Mouse (Mus musculus) thymus, adult 2 months (tissue): ENCODE data around the gene Ubr4. TPM values are rescaled to one million over a fixed set of nuclear protein-coding genes. Genes with fewer than 3 reads are reported as not detected.
A peak's percentile ranks its signal among the peaks of the same experiment; 100 is the strongest.

ENCODE experiments used
- DNase-seq: peaks from one replicate; pipeline ENCODE4 v3.0.0; 2021
- H3K27ac ChIP-seq: fragments of 200-500 bp; 2 replicates; pipeline ENCODE4 v1.5.1; 2012; ENCODE audit warnings: low read length, control low read depth; ENCODE audit not compliant: control insufficient read depth, insufficient read depth
- H3K27me3 ChIP-seq: fragments of 200-500 bp; 2 replicates; pipeline ENCODE4 v1.6.1; 2012; ENCODE audit warnings: mild to moderate bottlenecking, low read length, moderate library complexity, mixed read lengths; ENCODE audit not compliant: control insufficient read depth, insufficient read depth
- H3K36me3 ChIP-seq: fragments of 200-500 bp; 2 replicates; pipeline ENCODE4 v1.6.1; 2012; ENCODE audit warnings: mild to moderate bottlenecking, low read length, moderate library complexity; ENCODE audit not compliant: control insufficient read depth, insufficient read depth
- H3K4me1 ChIP-seq: fragments of 200-500 bp; replicated peaks from 2 replicates; pipeline ENCODE4 v1.6.1; 2012; ENCODE audit warnings: low read length; ENCODE audit not compliant: control insufficient read depth, insufficient read depth
- H3K4me3 ChIP-seq: fragments of 200-500 bp; 2 replicates; pipeline ENCODE4 v1.5.1; 2012; ENCODE audit warnings: mild to moderate bottlenecking, low read length, control low read depth, moderate library complexity; ENCODE audit not compliant: control insufficient read depth, insufficient read depth
- CTCF ChIP-seq: fragments of 200-500 bp; IDR thresholded peaks from 2 replicates; pipeline ENCODE4 v1.5.1; 2012; ENCODE audit warnings: mild to moderate bottlenecking, control low read depth, low read length, moderate library complexity, borderline replicate concordance; ENCODE audit not compliant: control insufficient read depth, poor library complexity, insufficient read depth; ENCODE audit errors: extremely low read depth
- POLR2A ChIP-seq: fragments of 200-500 bp; IDR thresholded peaks from 2 replicates; pipeline ENCODE4 v1.6.1; 2012; ENCODE audit warnings: mild to moderate bottlenecking, low read length, control low read depth, moderate library complexity; ENCODE audit not compliant: control insufficient read depth, poor library complexity, insufficient read depth; ENCODE audit errors: extremely low read depth
- whole genome bisulfite sequencing: fragments of 180-500 bp; shearing (Covaris S2); methylation state at CpG from one replicate; pipeline ENCODE4 v1.1.7; 2018; 5-methylcytosine and 5-hydroxymethylcytosine counted together
- polyA plus RNA-seq: library from polyadenylated mRNA; depleted of rRNA; stranded (reverse); fragments of >200 nt; gene quantifications from 2 replicates; pipeline ENCODE4 v1.2.3, GENCODE M21; 2012

The Ubr4 gene
- polyA plus RNA-seq, 1 experiment: 301 TPM

DNA sequence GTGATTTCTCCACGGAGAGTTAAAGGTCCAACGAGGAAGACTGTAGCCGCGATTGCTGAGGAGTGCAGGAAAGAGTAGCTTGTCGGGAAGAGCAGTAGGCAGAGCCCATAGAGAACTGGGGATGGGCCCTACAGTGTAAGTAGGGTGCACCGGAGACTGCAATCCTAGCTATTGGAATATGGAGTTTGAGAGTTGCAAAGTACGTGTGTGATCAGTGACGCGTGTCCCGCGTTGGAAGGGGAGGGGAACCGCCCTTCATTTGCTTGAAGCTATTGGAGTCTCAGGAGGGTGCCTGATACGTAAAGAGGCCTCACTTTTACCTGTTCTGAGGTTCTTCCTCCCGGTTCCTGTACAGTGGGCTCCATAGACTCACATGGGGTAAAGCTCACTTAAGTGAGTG lies 40.7 kb upstream of the Ubr4 start:
- 40% methylated on average over 14 of the region's 14 CpGs for WGBS
- DNase-seq: no peak
- Histone ChIP-seq H3K27me3 (peaks cover 3% of the 10 kb centered on the region; the same call in 1 of the 2 replicates), H3K4me1 (peaks cover 13% of the 10 kb centered on the region), H3K36me3 (no peaks in the 10 kb centered on the region), H3K4me3 (peak overlapping the region; percentile 37; the same call in 1 of the 2 replicates), H3K27ac (no peak overlapping the region)
- TF ChIP-seq POLR2A (no peak), CTCF (no peak)

DNA sequence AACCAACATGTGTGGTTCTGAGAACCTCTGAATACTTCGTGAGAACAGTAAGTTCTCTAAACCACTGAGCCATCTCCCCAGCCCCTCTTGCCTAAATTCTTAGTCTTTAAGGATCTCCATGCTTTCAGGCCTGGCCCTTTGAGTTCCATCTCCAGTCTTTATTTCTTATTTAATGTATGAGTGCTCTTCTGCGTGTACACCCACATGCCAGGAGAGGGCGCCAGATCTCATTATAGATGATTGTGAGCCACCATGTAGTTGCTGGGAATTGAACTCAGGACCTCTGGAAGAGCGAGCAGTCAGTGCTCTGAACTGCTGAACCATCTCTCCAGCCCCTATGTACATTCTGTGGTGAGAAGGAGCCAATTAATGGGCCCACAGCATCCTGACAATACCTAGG lies 39.8 kb upstream of the Ubr4 start:
- Histone ChIP-seq H3K4me3 (no peak overlapping the region), H3K27me3 (peaks cover 3% of the 10 kb centered on the region; the same call in 1 of the 2 replicates), H3K36me3 (no peaks in the 10 kb centered on the region), H3K4me1 (peaks cover 13% of the 10 kb centered on the region), H3K27ac (no peak overlapping the region)
- peak; percentile 61 for DNase-seq
- TF ChIP-seq CTCF (no peak), POLR2A (no peak)
- WGBS: 60% methylated on average over 4 of the region's 4 CpGs

DNA sequence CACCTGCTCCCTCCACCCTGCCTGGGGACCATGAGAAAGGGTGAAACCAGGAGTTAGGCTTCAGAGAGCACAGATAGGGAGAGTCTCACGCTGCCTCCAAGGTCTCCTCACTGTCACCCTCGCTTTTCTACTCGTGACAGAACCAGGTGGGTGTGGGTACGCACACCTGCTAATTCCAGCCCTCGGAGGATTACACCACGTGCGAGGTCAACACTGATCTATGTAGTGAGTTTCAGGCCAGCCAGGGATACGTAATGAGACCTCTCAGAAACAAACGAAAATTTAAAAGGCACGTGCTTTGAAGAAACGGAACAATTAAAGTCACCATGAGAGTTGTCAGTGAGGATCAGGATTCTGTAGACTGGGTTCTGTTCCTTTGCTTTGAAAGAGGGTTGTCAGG lies 34.0 kb upstream of the Ubr4 start:
- Histone ChIP-seq H3K36me3 (no peaks in the 10 kb centered on the region), H3K4me1 (0 out of 2 replicates have a peak, but pooled peaks cover 2% of the 10 kb centered on the region), H3K4me3 (no peak overlapping the region), H3K27me3 (no peaks in the 10 kb centered on the region), H3K27ac (no peak overlapping the region)
- WGBS: 96% methylated on average over 11 of the region's 11 CpGs
- TF ChIP-seq POLR2A (no peak), CTCF (no peak)
- DNase-seq: no peak

DNA sequence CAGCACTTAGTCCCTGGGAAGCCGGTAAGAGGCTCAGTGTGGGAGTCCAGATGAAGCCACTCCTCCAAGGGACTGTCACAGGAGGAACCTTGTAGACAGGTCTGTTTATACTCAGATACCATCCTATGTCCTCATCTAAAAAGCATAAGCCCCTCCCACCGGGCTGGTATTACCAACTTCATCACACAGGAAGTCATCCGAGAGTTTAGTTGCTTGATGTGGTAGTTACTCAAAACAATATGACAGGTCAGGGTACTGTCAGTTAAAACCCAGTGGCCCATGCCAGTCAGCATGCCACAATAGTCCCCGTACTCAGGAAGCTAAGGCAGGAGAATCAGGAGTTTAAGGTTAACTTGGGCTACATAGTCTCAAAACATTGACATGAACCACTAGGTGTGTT lies 32.7 kb upstream of the Ubr4 start:
- no peaks in the 10 kb centered on the region for H3K27me3 ChIP-seq
- H3K4me1 ChIP-seq: 0 out of 2 replicates have a peak, but pooled peaks cover 2% of the 10 kb centered on the region
- H3K36me3 ChIP-seq: no peaks in the 10 kb centered on the region
- no peak overlapping the region for H3K27ac ChIP-seq
- TF ChIP-seq CTCF (no peak), POLR2A (no peak)
- DNase-seq: no peak
- WGBS: 68% methylated on average over 4 of the region's 4 CpGs
- H3K4me3 ChIP-seq: no peak overlapping the region

DNA sequence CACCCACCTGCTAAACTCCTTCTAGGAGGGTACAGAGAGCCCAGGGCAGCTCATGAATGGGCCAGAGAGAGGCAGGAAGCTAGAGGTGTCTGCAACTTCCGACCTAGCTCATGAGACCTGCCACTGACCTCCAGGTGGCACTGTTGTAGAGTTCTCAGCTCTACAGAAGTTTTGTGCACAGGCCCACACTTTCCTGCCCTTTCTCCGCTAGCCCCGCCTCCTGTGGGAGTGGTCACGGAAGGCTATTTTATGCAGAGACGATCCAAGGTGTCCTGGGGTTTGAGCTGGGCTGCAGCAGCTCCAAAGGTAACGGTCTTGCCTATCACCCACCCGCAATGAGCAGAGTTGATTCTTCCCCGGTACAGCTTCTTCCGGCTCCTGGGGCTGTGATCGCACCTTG lies 21.8 kb upstream of the Ubr4 start:
- Histone ChIP-seq H3K27me3 (no peaks in the 10 kb centered on the region), H3K36me3 (no peaks in the 10 kb centered on the region), H3K4me3 (peak overlapping the region; percentile 62), H3K4me1 (peaks cover 5% of the 10 kb centered on the region), H3K27ac (peak overlapping the region; percentile 34; the same call in 1 of the 2 replicates)
- TF ChIP-seq CTCF (peak; percentile 82), POLR2A (peak; percentile 58)
- DNase-seq: peak; percentile 89
- WGBS: 4% methylated on average over 10 of the region's 10 CpGs

DNA sequence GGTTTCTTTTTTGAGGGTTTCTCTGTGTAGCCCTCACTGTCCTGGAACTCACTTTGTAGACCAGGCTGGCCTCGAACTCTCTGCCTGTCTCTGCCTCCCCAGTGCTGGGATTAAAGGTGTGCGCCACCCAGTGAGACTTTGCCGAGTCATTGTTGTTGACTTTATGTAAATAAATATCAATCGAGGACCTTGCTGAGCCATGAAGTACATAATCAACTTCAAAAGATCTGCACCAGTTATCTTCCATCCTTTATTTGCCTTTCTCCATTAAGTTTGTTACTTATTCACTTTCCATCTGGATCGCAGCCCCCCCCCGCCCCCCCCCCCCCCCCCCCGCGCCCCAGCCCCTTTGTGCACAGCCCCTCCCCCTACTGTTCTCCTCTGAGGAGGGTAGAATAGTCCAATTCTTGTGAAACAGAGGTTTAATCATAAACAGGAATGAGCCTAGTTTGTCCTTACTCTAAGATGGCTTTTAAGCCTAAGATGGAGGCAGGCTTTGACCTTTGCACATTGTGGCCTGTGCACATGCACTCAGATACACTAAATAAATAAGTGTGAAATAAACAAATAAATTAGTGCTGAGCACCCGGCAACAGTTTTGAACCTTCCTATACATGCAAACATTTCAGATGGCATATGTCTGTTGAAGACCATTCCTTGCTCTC lies 17.6 kb upstream of the Ubr4 start:
- WGBS: 78% methylated on average over 6 of the region's 9 CpGs
- Histone ChIP-seq H3K4me1 (peaks cover 5% of the 10 kb centered on the region), H3K4me3 (no peak overlapping the region), H3K27me3 (no peaks in the 10 kb centered on the region), H3K27ac (no peak overlapping the region), H3K36me3 (no peaks in the 10 kb centered on the region)
- TF ChIP-seq CTCF (no peak), POLR2A (no peak)
- no peak for DNase-seq

DNA sequence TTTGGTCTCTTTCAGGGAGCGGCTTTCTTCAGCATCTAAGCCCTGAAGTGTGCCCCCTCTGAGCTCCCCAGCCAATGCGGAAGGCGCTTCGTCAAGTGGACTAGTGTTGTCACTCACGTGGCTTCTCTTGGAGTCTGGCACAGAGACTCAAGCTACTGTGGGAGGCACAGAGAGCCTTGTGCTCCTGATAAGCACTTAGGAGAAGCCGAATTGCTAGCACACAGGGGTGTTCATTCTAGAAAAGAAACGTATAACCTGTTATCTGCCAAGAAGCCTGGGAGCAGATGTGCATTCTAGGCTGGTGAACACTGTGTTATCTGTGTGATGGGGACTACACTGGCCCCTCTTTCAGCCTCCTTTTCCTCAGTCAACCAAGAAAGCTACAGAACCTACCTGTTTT lies 16.9 kb upstream of the Ubr4 start:
- H3K36me3 ChIP-seq: no peaks in the 10 kb centered on the region
- peaks cover 5% of the 10 kb centered on the region for H3K4me1 ChIP-seq
- H3K27ac ChIP-seq: no peak overlapping the region
- WGBS: 83% methylated on average over 7 of the region's 7 CpGs
- H3K4me3 ChIP-seq: no peak overlapping the region
- H3K27me3 ChIP-seq: no peaks in the 10 kb centered on the region
- no peak for DNase-seq
- no peak for TF ChIP-seq POLR2A
- no peak for TF ChIP-seq CTCF
